Mouse (Mus musculus) testis, adult 2 months (tissue): ENCODE results near the gene Zdhhc8. TPM values are rescaled to one million over a fixed set of nuclear protein-coding genes. Genes with fewer than 3 reads are reported as not detected.

ENCODE experiments used
- H3K27ac ChIP-seq: fragments of 200-500 bp; 2 replicates; pipeline ENCODE4 v1.5.1; 2012; ENCODE audit warnings: low read depth, low read length; ENCODE audit not compliant: control insufficient read depth, insufficient read depth
- H3K27me3 ChIP-seq: fragments of 200-500 bp; 2 replicates; pipeline ENCODE4 v1.6.1; 2012; ENCODE audit warnings: mild to moderate bottlenecking, low read length, moderate library complexity; ENCODE audit not compliant: control insufficient read depth, insufficient read depth
- H3K36me3 ChIP-seq: fragments of 200-500 bp; 2 replicates; pipeline ENCODE4 v1.6.1; 2012; ENCODE audit warnings: mild to moderate bottlenecking, low read length; ENCODE audit not compliant: control insufficient read depth, insufficient read depth
- H3K4me1 ChIP-seq: fragments of 200-500 bp; 2 replicates; pipeline ENCODE4 v1.6.1; 2012; ENCODE audit warnings: low read length; ENCODE audit not compliant: control insufficient read depth, insufficient read depth
- H3K4me3 ChIP-seq: fragments of 200-500 bp; 2 replicates; pipeline ENCODE4 v1.5.1; 2012; ENCODE audit warnings: low read depth, mild to moderate bottlenecking, low read length, moderate library complexity, mixed read lengths; ENCODE audit not compliant: control insufficient read depth
- CTCF ChIP-seq: fragments of 200-500 bp; IDR thresholded peaks from 2 replicates; pipeline ENCODE4 v1.5.1; 2012; ENCODE audit warnings: low read depth, mild to moderate bottlenecking, inconsistent platforms, low read length, moderate library complexity; ENCODE audit not compliant: control insufficient read depth, insufficient read depth, insufficient replicate concordance
- POLR2A ChIP-seq: fragments of 200-500 bp; IDR thresholded peaks from 2 replicates; pipeline ENCODE4 v1.6.1; 2012; ENCODE audit warnings: low read depth, mild to moderate bottlenecking, inconsistent platforms, low read length, moderate library complexity; ENCODE audit not compliant: control insufficient read depth
- polyA plus RNA-seq: library from polyadenylated mRNA; depleted of rRNA; stranded (reverse); fragments of >200 nt; gene quantifications from 2 replicates; pipeline ENCODE4 v1.2.3, GENCODE M21; 2012

Gene Zdhhc8
- polyA plus RNA-seq, 1 experiment: 4.3 TPM

DNA sequence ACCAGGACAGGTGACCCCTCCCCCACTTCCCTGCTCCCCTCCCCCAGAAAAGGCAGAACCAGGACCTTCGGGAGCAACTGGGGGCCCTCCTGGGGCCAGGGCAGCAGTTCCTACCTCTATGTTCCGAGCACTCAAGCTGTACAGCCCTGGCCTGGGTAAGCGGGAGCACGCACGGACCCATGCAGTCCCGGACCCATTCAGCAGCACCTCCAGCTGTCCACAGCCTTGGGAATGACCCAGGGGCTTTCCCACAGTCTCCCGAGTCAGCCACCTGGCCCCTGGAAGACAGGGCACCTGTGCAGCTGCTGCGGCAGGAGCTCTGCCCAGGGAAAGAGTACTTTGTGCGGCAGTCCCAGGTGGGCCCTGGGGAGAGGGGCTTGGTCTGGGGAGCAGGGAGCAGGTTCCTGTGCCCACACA, 16.3 kb downstream of the Zdhhc8 start:
- Histone ChIP-seq H3K36me3 (no peaks in the 10 kb centered on the region), H3K27me3 (no peaks in the 10 kb centered on the region), H3K4me1 (peaks cover 4% of the 10 kb centered on the region; the same call in 1 of the 2 replicates), H3K4me3 (peak overlapping the region; percentile 74), H3K27ac (no peak overlapping the region; the same call in 1 of the 2 replicates)
- no peak for TF ChIP-seq CTCF
- peak; percentile 17; the same call in 1 of the 2 replicates for TF ChIP-seq POLR2A

DNA sequence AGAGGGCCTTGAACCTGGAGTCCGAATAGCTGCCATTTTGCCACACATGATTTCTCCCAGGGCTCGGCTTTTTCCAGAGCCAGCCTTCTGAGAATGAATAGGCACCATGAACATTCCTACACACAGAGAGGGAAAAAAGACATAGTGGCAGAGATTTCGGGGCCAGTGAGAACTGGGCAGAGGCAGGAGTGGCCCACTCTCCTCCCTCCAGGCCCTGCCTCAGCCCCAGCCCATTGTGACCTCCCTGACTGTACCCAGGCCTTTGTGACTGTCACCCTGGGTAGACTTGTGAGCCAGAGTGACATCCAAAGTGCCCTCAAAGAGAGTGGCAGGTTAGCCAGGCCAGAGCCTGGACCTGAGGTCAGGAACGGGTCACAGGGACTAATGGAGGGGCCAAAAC, 17.4 kb downstream of the Zdhhc8 start, which contains the start of gene Ccdc188:
Ccdc188 (plus strand) TSS at position 301 of the 400 bp plus-strand sequence.
- H3K4me3 ChIP-seq: peak within 1 kb of the TSS; percentile 74
- H3K36me3 ChIP-seq: no peaks in the 10 kb centered on the region
- no peak for TF ChIP-seq CTCF
- TF ChIP-seq POLR2A: peak; percentile 18; the same call in 1 of the 2 replicates
- H3K27ac ChIP-seq: peak within 1 kb of the TSS; percentile 41
- H3K27me3 ChIP-seq: no peaks in the 10 kb centered on the region
- peaks cover 4% of the 10 kb centered on the region; the same call in 1 of the 2 replicates for H3K4me1 ChIP-seq

DNA sequence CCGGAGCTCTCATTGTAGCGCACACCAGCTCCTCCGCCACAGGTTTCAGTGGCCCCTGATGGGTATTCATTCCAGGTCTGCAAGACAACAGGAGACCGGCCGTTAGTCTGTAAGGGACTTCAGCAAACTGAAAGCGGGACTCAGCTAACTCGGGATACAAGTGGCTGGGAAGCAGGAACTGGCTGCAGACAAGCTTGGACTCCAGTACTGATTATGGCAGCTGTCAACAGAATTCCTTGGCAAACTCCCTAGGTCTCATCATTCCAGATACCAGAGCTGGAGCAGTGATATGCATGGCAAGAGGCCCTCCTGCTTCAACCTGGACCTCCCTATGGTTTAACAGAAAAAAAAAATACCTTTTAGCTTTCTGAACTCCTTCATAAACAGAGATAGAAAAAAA, 20.1 kb downstream of the Zdhhc8 start:
- Histone ChIP-seq H3K36me3 (no peaks in the 10 kb centered on the region), H3K27ac (no peak overlapping the region), H3K4me3 (peak overlapping the region; percentile 90)

DNA sequence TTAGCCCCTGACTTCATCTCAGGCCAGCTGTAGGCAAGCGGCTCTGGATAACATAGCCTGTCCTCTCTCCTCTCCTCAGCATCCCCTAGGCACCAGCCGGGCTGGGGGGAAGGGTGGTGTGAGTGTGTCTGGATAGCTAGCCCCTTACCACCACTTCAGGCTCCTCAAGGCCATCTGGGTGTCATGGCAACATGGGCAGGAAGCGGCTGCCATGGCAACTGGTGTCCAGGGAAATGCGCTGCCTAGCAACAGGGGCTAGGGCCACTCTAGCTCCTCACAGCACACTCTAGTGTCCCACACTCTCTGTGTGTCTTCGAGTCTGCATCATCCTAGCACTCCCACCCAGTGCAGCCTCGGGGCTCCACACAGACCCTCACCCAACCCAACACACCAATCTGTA, 21.2 kb downstream of the Zdhhc8 start:
- H3K4me1 ChIP-seq: peaks cover 4% of the 10 kb centered on the region; the same call in 1 of the 2 replicates
- H3K27me3 ChIP-seq: no peaks in the 10 kb centered on the region
- 0 out of 2 replicates have a peak, but pooled peaks have one; percentile 16 for TF ChIP-seq CTCF
- TF ChIP-seq POLR2A: peak; percentile 68; the same call in 1 of the 2 replicates
- H3K36me3 ChIP-seq: no peaks in the 10 kb centered on the region
- H3K4me3 ChIP-seq: peak overlapping the region; percentile 90
- H3K27ac ChIP-seq: no peak overlapping the region

More for the DNA sequence above, 20.1 kb downstream of the Zdhhc8 start:
- TF ChIP-seq POLR2A: no peak
- no peak for TF ChIP-seq CTCF
- Histone ChIP-seq H3K4me1 (peaks cover 4% of the 10 kb centered on the region; the same call in 1 of the 2 replicates), H3K27me3 (no peaks in the 10 kb centered on the region)

DNA sequence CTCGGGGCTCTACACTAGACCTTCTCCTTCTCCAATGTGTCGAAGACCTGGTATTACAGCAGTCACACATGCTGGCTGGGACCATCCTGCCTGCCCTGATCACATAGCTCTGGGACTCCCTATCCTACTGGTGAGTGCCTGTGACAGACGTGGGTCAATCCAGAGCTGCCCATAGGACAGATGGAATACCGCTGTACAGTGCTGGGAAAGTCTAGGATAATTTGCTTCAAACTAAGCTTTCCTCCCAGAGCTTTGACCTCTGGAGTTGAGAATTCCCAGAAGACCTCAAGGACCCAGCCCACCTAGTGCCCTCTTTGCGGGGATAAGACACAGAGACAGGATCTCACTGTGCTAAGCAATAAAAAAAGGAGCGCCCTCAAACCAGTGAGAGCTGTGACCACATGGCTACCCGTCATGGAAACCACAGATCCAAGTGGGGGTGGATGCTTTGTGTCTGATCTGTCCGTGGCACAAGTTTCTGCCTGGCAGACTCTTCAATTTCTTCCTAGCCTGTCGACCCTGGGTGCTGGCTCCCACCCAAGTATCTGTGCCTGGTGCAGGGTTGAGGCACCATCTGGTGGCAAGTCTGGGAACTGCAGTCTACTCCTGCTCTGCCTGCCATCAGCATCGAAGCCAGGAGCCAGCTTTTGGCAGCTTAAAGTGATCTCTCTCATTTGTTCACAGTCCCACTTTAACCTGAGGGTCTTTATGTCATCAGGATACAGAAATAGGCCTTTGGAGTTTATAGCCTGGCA, 23.3 kb downstream of the Zdhhc8 start:
- Histone ChIP-seq H3K27me3 (no peaks in the 10 kb centered on the region), H3K36me3 (no peaks in the 10 kb centered on the region), H3K27ac (no peak overlapping the region), H3K4me1 (peaks cover 4% of the 10 kb centered on the region; the same call in 1 of the 2 replicates), H3K4me3 (peak overlapping the region; percentile 73)
- TF ChIP-seq POLR2A: no peak
- TF ChIP-seq CTCF: peak; percentile 97

DNA sequence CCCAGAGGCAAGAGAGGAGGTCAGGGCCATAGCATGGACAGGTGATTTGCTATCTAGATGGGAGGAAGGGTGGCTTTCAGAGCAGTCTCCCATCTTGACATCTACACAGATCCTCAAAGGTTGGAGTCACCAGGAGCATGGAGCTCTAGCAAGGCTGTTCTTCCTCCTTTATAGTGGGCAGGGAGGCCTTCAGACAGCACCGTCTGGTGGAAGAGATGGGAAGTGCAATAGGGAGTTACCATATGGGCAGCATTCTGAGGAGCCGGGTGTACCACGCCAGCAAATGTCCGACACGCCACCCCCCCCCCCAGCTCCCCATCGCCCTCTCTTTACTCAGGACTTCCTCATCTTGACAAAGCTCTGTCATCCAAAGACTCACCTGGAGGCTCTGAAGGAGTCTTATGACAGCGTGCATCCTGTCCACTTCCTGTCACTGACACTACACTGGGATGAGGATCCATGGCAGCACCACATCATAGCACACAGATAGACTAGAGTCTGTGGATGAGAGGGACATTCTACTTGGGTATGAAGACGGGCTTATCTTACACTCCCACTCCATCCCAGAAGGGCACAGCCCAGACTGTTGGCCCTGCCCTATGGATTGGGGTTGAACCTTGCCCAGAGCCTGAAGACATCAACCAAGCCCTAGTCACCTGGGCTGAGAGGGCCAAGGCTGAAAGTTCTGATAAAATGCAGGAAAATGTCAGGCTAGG, 24.1 kb downstream of the Zdhhc8 start:
- Histone ChIP-seq H3K27ac (no peak overlapping the region), H3K27me3 (no peaks in the 10 kb centered on the region), H3K4me1 (peaks cover 4% of the 10 kb centered on the region; the same call in 1 of the 2 replicates), H3K36me3 (no peaks in the 10 kb centered on the region), H3K4me3 (peak overlapping the region; percentile 73)
- TF ChIP-seq CTCF: peak; percentile 70; the same call in 1 of the 2 replicates
- no peak for TF ChIP-seq POLR2A

DNA sequence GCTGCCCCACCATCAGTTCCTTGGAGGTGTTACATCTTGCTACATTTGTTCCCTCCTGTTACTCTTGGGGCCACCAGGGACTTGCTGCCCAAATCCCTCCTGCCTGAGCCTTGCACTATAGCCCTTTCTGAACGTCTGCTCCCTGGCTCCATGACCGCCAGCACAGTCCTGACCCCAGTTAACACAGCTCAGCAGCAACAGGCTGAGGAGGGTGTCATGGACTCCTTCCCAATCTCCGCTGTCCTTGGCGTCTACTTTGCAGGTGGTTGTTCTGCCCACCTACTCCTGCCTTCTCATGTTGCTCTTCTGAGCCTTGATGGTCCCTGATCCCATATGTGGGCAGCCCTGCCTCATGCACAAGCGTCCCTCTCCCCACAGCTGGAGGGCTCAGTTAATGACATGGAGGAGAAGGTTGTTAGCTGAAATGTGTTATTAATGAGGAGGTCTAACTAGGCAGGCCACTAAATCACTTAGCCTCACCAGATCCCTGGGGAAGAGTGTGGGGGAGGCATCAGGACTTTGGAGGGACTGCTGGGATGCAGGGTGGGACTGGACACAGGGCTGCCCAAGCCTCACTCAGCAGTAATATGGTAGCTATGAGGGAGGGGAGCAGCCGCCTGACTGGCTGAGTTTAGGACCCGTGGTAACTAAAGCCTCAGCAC, 31.4 kb downstream of the Zdhhc8 start:
- Histone ChIP-seq H3K27ac (no peak overlapping the region), H3K4me1 (no peaks in the 10 kb centered on the region)
- TF ChIP-seq CTCF (no peak), POLR2A (no peak)

More for the DNA sequence above, 31.4 kb downstream of the Zdhhc8 start:
- no peaks in the 10 kb centered on the region for H3K27me3 ChIP-seq
- no peak overlapping the region for H3K4me3 ChIP-seq
- no peaks in the 10 kb centered on the region for H3K36me3 ChIP-seq
